Mouse (Mus musculus) mouse embryonic stem cell (cell line): ENCODE measurements around the gene Wdr19.
"Not testable (repeated sequence)": the region's sequence is repeated elsewhere in the genome, so short reads cannot be mapped to it uniquely, and the experiment has no call there.

Source experiments
- in situ Hi-C, 2 experiments: fragments of 300-500 bp; cut with MboI; formaldehyde crosslinking; loops; 1 replicate in 1 of 2; 3 replicates in 1 of 2; pipeline ENCODE4 v1.14.3; 2019 to 2020; ENCODE audit warnings: low sequenced_read_pairs in 2 of 2, low pct_unique_long_range_greater_than_20kb in 1 of 2, mixed read lengths in 1 of 2; ENCODE audit not compliant: unreplicated experiment in 1 of 2

Gene Wdr19

GRCm38 (mm10) chr5:65284171-65284570 is 84.7 kb downstream of the Wdr19 start:
- in situ Hi-C loops, result no loop called here

- in situ Hi-C loops, result no loop called here
Measured at GRCm38 (mm10) chr5:65287751-65288701, 88.5 kb downstream of the Wdr19 start.

- in situ Hi-C loops, result not testable (repeated sequence)
Measured at GRCm38 (mm10) chr5:65289009-65289408, 89.5 kb downstream of the Wdr19 start.

GRCm38 (mm10) chr5:65293627-65294026 is 94.1 kb downstream of the Wdr19 start:
- in situ Hi-C loops, result no loop called here

GRCm38 (mm10) chr5:65294270-65294669 is 94.8 kb downstream of the Wdr19 start:
- in situ Hi-C loops, result no loop called here

- in situ Hi-C loops, result no loop called here
Measured at GRCm38 (mm10) chr5:65298167-65298950, 98.9 kb downstream of the Wdr19 start.

GRCm38 (mm10) chr5:65299623-65300022 is 100.1 kb downstream of the Wdr19 start:
- in situ Hi-C loops, result not testable (repeated sequence)

GRCm38 (mm10) chr5:65300121-65300520 is 100.6 kb downstream of the Wdr19 start:
- in situ Hi-C loops, result no loop called here

GRCm38 (mm10) chr5:65305516-65305915 is 106.0 kb downstream of the Wdr19 start:
- in situ Hi-C loops, result no loop called here

GRCm38 (mm10) chr5:65308208-65308607 is 108.7 kb downstream of the Wdr19 start:
- in situ Hi-C loops, result no loop called here

GRCm38 (mm10) chr5:65308866-65309265 is 109.4 kb downstream of the Wdr19 start:
- in situ Hi-C loops, result no loop called here
